ENCODE assay signal across 9 mouse cellular contexts in genomic region chrX:88115609-88116073, GRCm38 (mm10). TPM values are rescaled to one million over a fixed set of nuclear protein-coding genes. Genes with fewer than 3 reads are reported as not detected.
A peak's percentile ranks its signal among the peaks of the same experiment; 100 is the strongest.
DNase-seq lines count a peak whose midpoint lies in the region; ATAC-seq and TF ChIP-seq lines count a peak whose summit lies in the region.
"Had no signal": no experiment of that assay in that cellular context is flagged by ENCODE, and none has a peak within 500 bp of the region (broad histone marks: within the 10 kb centered on the region; RNA-seq: fewer than 3 reads in every experiment).

TSS of gene Il1rapl1 (minus strand) at chrX:88115645.

- H3K4me3 ChIP-seq in embryonic fibroblast, embryonic 13.5 days (ENCODE audit: insufficient read depth, low read length) = peak within 1 kb of the TSS; percentile 87
- no peak within 1 kb of the TSS for H3K4me3 ChIP-seq in myocyte

- ATAC-seq in frontal cortex, adult (ENCODE audit: low TSS enrichment) = peak; percentile 64

- H3K36me3 ChIP-seq in myocyte (ENCODE audit: control insufficient read depth, insufficient read depth) = no peaks in the 10 kb centered on the region

- peak within 1 kb of the TSS; percentile 30 for H3K4me2 ChIP-seq in myocyte (ENCODE audit: low read depth)

- TF ChIP-seq CTCF in embryonic fibroblast, embryonic 13.5 days (IDR thresholded peaks at IDR 0.05; ENCODE audit: borderline replicate concordance, insufficient read depth, low read length) = no peak

- no peak for TF ChIP-seq POLR2A in embryonic fibroblast, embryonic 13.5 days (IDR thresholded peaks at IDR 0.05; ENCODE audit: low read depth, low read length)
- TF ChIP-seq POLR2A in myocyte (IDR thresholded peaks at IDR 0.05; ENCODE audit: insufficient read length, low read depth) = no peak

- H3K27ac ChIP-seq in embryonic fibroblast, embryonic 13.5 days (ENCODE audit: insufficient read depth, low read length) = no peak within 1 kb of the TSS; the same call in 1 of the 2 replicates

- no peaks in the 10 kb centered on the region for H3K27me3 ChIP-seq in myocyte (ENCODE audit: control insufficient read depth, insufficient read depth, insufficient read length)

- H3K79me2 ChIP-seq in myocyte (ENCODE audit: control insufficient read depth, insufficient read depth) = no peaks in the 10 kb centered on the region

- no peak for DNase-seq in frontal cortex, postnatal 14 days (ENCODE audit: low spot score in 2 of 2)
- DNase-seq in NIH3T3 (ENCODE audit: low read depth) = peak; percentile 1
- DNase-seq in layer of hippocampus, postnatal 10 days (ENCODE audit: low spot score in 2 of 2) = peak; percentile 16 to 37
- DNase-seq in adrenal gland, postnatal 25 days = no peak
- DNase-seq in gastrocnemius, postnatal 25 days = no peak

- H3ac ChIP-seq in myocyte (ENCODE audit: control insufficient read depth, insufficient read length) = no peak within 1 kb of the TSS

- no peaks in the 10 kb centered on the region for H3K4me1 ChIP-seq in embryonic fibroblast, embryonic 13.5 days (ENCODE audit: control insufficient read depth, insufficient read depth, low read length)

TF ChIP-seq in myocyte, 11 proteins besides CTCF, POLR2A, EP300 and RAD21:
- TF ChIP-seq CEBPB (IDR thresholded peaks at IDR 0.05; ENCODE audit: insufficient read depth, poor library complexity, severe bottlenecking) = no peak
- no peak for TF ChIP-seq MYOG (IDR thresholded peaks at IDR 0.05; ENCODE audit: control insufficient read depth in 1 of 3, insufficient read depth in 1 of 3, insufficient read length in 2 of 3, low read depth in 2 of 3)
- no peak for TF ChIP-seq REST (IDR thresholded peaks at IDR 0.05; ENCODE audit: insufficient read depth, insufficient read length)
- no peak for TF ChIP-seq TCF12 (IDR thresholded peaks at IDR 0.05; ENCODE audit: insufficient read depth, poor library complexity, severe bottlenecking)
- no peak for TF ChIP-seq E2F4 (IDR thresholded peaks at IDR 0.05; ENCODE audit: insufficient read depth)
- TF ChIP-seq MYOD1 (IDR thresholded peaks at IDR 0.05; ENCODE audit: control insufficient read depth in 1 of 3, insufficient read length in 2 of 3, low read depth in 2 of 3) = no peak
- no peak for TF ChIP-seq USF1 (IDR thresholded peaks at IDR 0.05; ENCODE audit: low read depth)
- no peak for TF ChIP-seq POLR2AphosphoS2 (IDR thresholded peaks at IDR 0.05; ENCODE audit: insufficient read length, low read depth)
- TF ChIP-seq MAX (IDR thresholded peaks at IDR 0.05; ENCODE audit: low read depth) = no peak
- TF ChIP-seq SRF (IDR thresholded peaks at IDR 0.05; ENCODE audit: control insufficient read depth, insufficient read length, low read depth) = no peak
- TF ChIP-seq TCF3 (IDR thresholded peaks at IDR 0.05; ENCODE audit: insufficient read length, low read depth) = no peak

RNA-seq across cellular contexts. Expression of gene Il1rapl1, which starts in this region (rescaled TPM):
- polyA plus RNA-seq in embryonic fibroblast, embryonic 13.5 days (2011; ENCODE audit: insufficient read length, low read depth, missing spikeins) = 0.09 and 0.15 TPM in 2 replicates
- 10 to 100 TPM; 15.5 to 19.0 TPM for total RNA-seq in layer of hippocampus, postnatal 10 days (2021)
- not detected for polyA plus RNA-seq in myocyte (2012; fragmentation: generic; extraction: Trizol)
- 0.52 TPM in 1 of 2 replicates, not detected in the other for total RNA-seq in adrenal gland, postnatal 25 days (2021)
- total RNA-seq in gastrocnemius, postnatal 25 days (2021) = under 1 TPM in 1 of 2 experiments, not detected in 1; 0.03 TPM
- total RNA-seq: common myeloid progenitor, adult 5-6 weeks had no signal

Comparison
In these comparisons a context has a peak if more than half of its experiments do, and no peak if none do; other contexts are left out.
1. RNA of gene Il1rapl1 (total RNA-seq): 15.5 to 19.0 TPM in layer of hippocampus, postnatal 10 days; 0.52 TPM in adrenal gland, postnatal 25 days and 0.03 TPM in gastrocnemius, postnatal 25 days; every median in the first group is over 10 times any median in the second.
2. DNase-seq: peak in NIH3T3 (single experiment) and layer of hippocampus, postnatal 10 days (2 of 2); none in frontal cortex, postnatal 14 days (0 of 2), adrenal gland, postnatal 25 days (single experiment) and gastrocnemius, postnatal 25 days (single experiment).